Mouse (Mus musculus) thymus, postnatal 0 days (tissue): ENCODE measurements around the gene Dnm3. TPM values are rescaled to one million over a fixed set of nuclear protein-coding genes. Genes with fewer than 3 reads are reported as not detected.

Experiments used
- DNase-seq: peaks from one replicate; pipeline ENCODE4 v3.0.0-alpha.2; 2015; ENCODE audit warnings: low spot score
- polyA plus RNA-seq: library from polyadenylated mRNA; unstranded; fragments of >200 nt; fragmentation: Nextera tagmentation; extraction: Ambion mirVana; gene quantifications from 2 replicates; pipeline ENCODE4 v1.2.1, GENCODE M21; 2015

Dnm3 gene
- polyA plus RNA-seq, 1 experiment from 2014 or later, result 2.2 TPM

GRCm38 (mm10) chr1:162003729-162004517, 473.9 kb downstream of the Dnm3 start:
- no peak for DNase-seq

- no peak for DNase-seq
Measured at GRCm38 (mm10) chr1:162001328-162001727, 476.5 kb downstream of the Dnm3 start.

- peak; percentile 84 for DNase-seq
Measured at GRCm38 (mm10) chr1:161999882-162000371, 477.9 kb downstream of the Dnm3 start.

GRCm38 (mm10) chr1:161999338-161999737, 478.5 kb downstream of the Dnm3 start:
- DNase-seq, result no peak

GRCm38 (mm10) chr1:161998781-161999180, 479.1 kb downstream of the Dnm3 start:
- DNase-seq, result no peak

GRCm38 (mm10) chr1:161992389-161992788, 485.4 kb downstream of the Dnm3 start:
- DNase-seq, result no peak

GRCm38 (mm10) chr1:161991846-161992245, 486.0 kb downstream of the Dnm3 start:
- DNase-seq, result no peak

- DNase-seq, result no peak
Measured at GRCm38 (mm10) chr1:161990684-161991578, 486.9 kb downstream of the Dnm3 start.

- no peak for DNase-seq
Measured at GRCm38 (mm10) chr1:161983979-161984566, 493.8 kb downstream of the Dnm3 start.

- no peak for DNase-seq
Measured at GRCm38 (mm10) chr1:161983451-161983850, 494.4 kb downstream of the Dnm3 start.

- no peak for DNase-seq
Measured at GRCm38 (mm10) chr1:161980626-161981298, 497.1 kb downstream of the Dnm3 start.

- no peak for DNase-seq
Measured at GRCm38 (mm10) chr1:161980046-161980445, 497.8 kb downstream of the Dnm3 start.

- DNase-seq, result no peak
Measured at GRCm38 (mm10) chr1:161979536-161979935, 498.3 kb downstream of the Dnm3 start, which contains the start of gene 4930558K02Rik. TSS of gene 4930558K02Rik (minus strand) at chr1:161979636.

- no peak for DNase-seq
Measured at GRCm38 (mm10) chr1:161978173-161978700, 499.6 kb downstream of the Dnm3 start.

GRCm38 (mm10) chr1:161977331-161977730, 500.5 kb downstream of the Dnm3 start:
- no peak for DNase-seq

GRCm38 (mm10) chr1:161976255-161977182, 501.3 kb downstream of the Dnm3 start:
- DNase-seq, result peak; percentile 91

GRCm38 (mm10) chr1:161972233-161972632, 505.6 kb downstream of the Dnm3 start:
- no peak for DNase-seq

- DNase-seq, result no peak
Measured at GRCm38 (mm10) chr1:161970874-161971273, 507.0 kb downstream of the Dnm3 start.

- DNase-seq, result peak; percentile 92
Measured at GRCm38 (mm10) chr1:161968589-161969407, 509.0 kb downstream of the Dnm3 start, which contains the start of gene Pigc. TSS of gene Pigc (plus strand) at chr1:161969186.
